Mouse (Mus musculus): ENCODE measurements around the gene Chek2. TPM values are rescaled to one million over a fixed set of nuclear protein-coding genes. Genes with fewer than 3 reads are reported as not detected.
A peak's percentile ranks its signal among the peaks of the same experiment; 100 is the strongest.

The Chek2 gene
- polyA plus RNA-seq, 1 experiment from 2014 or later = 52.7 TPM

DNA sequence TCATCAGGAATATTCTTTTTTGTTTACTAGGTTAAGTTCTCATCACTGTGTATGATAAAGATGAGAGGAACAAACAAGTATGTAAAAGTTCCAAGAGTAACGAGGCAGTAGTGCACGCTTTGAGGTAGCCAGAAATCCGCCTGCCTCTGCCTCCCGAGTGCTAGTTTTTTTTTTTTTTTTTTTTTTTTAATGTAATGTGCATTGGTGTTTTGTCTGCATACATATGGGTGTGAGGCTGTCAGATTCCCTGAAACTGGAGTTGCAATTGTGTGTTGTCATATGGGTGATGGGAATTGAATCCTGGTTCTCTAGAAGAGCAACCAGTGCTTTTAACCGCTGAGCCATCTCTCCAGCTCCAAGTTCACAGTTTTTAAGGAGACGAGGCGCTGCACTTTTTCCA, 39.3 kb downstream of the Chek2 start:
- Histone ChIP-seq H3K9me3 (replicated peaks) (no peaks in the 10 kb centered on the region), H3K4me3 (peak overlapping the region; percentile 82), H3K27me3 (replicated peaks) (no peaks in the 10 kb centered on the region), H3K4me2 (peak overlapping the region; percentile 97), H3K9ac (peak overlapping the region; percentile 84), H3K36me3 (peaks cover 19% of the 10 kb centered on the region), H3K27ac (no peak overlapping the region), H3K4me1 (peaks cover 24% of the 10 kb centered on the region)
- no peak for ATAC-seq
- 58% methylated on average over 7 of the region's 7 CpGs for WGBS (ENCODE audit: insufficient replicate concordance)

DNA sequence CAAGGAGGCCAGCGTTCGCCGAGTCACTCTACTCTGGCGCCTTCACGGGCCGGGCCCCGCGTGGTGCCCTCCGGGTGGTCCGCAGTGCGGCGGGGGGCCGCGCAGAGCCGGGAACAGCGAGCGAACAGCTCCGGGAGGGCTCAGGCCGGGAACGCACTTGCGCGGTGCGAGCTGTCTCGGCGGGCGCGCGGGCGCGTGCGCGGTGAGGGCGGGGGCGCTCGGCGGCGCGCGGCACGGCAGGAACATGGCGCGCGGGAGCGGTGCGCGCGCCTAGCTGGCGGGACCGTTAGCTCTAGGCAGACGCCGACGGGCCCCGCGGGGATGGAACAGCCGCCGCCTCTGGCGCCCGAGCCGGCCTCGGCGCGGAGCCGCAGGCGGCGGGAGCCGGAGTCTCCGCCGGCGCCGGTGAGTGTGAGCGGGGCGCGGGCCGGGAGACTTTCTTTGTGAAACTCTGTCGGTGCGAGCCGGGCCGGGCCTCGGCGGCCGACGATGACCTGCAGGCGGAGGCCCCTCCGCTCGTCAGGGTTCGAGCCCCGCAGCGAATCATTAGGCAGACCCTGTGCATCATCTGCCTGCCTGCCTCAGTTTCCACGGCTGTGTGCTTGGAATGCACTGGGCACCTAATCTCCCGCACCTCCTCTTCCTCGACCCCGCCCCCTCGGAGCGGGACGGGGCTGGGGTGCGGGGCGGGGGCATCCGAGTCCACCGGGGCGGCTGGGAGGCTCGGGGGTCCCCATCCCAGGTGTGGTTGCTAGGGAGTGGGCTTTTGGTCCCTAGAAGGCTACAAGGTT, 40.0 kb downstream of the Chek2 start, which contains the start of gene Ttc28:
TSS of gene Ttc28 (plus strand) at position 220 of the 791 bp plus-strand sequence.
- H3K27ac ChIP-seq = peak within 1 kb of the TSS; percentile 60; the same call in 1 of the 2 replicates
- WGBS (ENCODE audit: insufficient replicate concordance) = 1% methylated on average over 88 of the region's 101 CpGs
- peak; percentile 86 for ATAC-seq
- peak within 1 kb of the TSS; percentile 97 for H3K4me2 ChIP-seq
- peak within 1 kb of the TSS; percentile 82 for H3K4me3 ChIP-seq
- peaks cover 21% of the 10 kb centered on the region for H3K4me1 ChIP-seq
- no peaks in the 10 kb centered on the region for H3K9me3 ChIP-seq (replicated peaks)
- peak within 1 kb of the TSS; percentile 84 for H3K9ac ChIP-seq
- H3K36me3 ChIP-seq = peaks cover 15% of the 10 kb centered on the region
- no peaks in the 10 kb centered on the region for H3K27me3 ChIP-seq (replicated peaks)

DNA sequence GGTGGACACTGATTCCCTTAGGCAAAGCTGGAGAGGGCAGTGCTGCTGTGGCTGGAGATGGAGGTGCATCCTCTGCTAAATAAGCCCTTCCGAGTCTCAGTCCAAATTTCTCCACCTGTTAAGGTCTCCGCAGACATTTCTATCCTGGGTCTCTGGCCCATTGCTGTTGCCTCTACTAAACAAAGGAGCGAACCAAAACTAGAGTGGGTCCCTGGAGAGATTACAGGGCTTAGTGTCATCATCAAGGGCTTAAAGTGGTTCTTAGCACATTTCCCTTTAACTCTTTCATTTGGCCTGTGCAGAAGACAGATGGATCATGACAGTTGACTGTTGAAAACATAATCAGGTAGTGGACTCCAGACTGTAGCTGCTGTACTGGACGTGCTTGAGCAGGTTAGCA, 48.8 kb downstream of the Chek2 start:
- no peak overlapping the region for H3K4me3 ChIP-seq
- no peaks in the 10 kb centered on the region for H3K4me1 ChIP-seq
- H3K27me3 ChIP-seq (replicated peaks) = no peaks in the 10 kb centered on the region
- ATAC-seq = no peak
- no peaks in the 10 kb centered on the region for H3K9me3 ChIP-seq (replicated peaks)
- no peak overlapping the region for H3K27ac ChIP-seq
- WGBS (ENCODE audit: insufficient replicate concordance) = 77% methylated on average over 4 of the region's 4 CpGs
- H3K4me2 ChIP-seq = no peak overlapping the region
- no peak overlapping the region for H3K9ac ChIP-seq
- peaks cover 11% of the 10 kb centered on the region; the same call in 1 of the 2 replicates for H3K36me3 ChIP-seq

DNA sequence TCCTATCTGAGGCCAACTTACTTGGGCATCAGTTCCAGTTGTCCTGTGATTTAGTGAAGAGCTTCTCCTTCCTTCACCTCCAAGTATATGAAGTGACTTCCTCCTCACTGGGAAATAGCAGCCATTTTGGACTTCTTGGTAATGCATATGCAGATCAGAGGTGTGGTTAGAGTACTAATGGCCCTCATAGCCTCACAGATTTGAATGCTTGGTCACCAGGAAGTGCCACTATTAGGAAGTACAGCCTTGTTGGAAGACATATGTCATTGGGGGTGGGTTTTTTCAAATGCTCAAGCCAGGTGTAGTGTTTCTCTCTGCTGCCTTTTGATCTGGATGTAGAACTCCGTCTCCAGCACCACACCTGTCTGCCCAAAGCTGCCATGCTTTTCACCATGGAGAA, 50.2 kb downstream of the Chek2 start:
- H3K27me3 ChIP-seq (replicated peaks) = no peaks in the 10 kb centered on the region
- peaks cover 22% of the 10 kb centered on the region for H3K36me3 ChIP-seq
- WGBS (ENCODE audit: insufficient replicate concordance) = 73% methylated on average over 1 of the region's 1 CpGs
- no peak for ATAC-seq
- no peaks in the 10 kb centered on the region for H3K9me3 ChIP-seq (replicated peaks)
- H3K27ac ChIP-seq = no peak overlapping the region
- H3K9ac ChIP-seq = no peak overlapping the region
- no peak overlapping the region for H3K4me2 ChIP-seq
- H3K4me1 ChIP-seq = no peaks in the 10 kb centered on the region
- no peak overlapping the region for H3K4me3 ChIP-seq

DNA sequence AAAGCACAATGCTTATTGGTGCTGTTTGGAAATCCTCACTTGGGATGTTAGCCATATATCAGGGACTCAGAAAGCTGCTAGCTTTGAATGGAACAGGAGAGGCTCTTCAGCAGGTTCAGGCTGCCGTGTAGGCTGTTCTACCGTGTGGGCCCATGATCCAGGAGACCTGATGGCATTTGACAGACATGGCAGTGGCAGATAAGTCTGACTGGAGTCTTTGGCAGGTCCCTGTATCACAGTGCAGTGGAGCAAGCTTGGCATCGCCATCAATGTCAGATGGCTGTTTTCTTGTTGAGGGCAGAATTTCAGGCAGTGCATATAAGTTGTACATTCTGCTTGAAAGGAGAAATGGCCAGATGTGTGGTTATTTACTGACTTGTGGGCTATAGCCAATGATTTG, 50.8 kb downstream of the Chek2 start:
- Histone ChIP-seq H3K9me3 (replicated peaks) (no peaks in the 10 kb centered on the region), H3K27ac (no peak overlapping the region), H3K4me3 (no peak overlapping the region), H3K4me2 (no peak overlapping the region), H3K4me1 (no peaks in the 10 kb centered on the region), H3K9ac (no peak overlapping the region), H3K27me3 (replicated peaks) (no peaks in the 10 kb centered on the region), H3K36me3 (peaks cover 26% of the 10 kb centered on the region)
- WGBS (ENCODE audit: insufficient replicate concordance) = 79% methylated on average over 3 of the region's 3 CpGs
- no peak for ATAC-seq

DNA sequence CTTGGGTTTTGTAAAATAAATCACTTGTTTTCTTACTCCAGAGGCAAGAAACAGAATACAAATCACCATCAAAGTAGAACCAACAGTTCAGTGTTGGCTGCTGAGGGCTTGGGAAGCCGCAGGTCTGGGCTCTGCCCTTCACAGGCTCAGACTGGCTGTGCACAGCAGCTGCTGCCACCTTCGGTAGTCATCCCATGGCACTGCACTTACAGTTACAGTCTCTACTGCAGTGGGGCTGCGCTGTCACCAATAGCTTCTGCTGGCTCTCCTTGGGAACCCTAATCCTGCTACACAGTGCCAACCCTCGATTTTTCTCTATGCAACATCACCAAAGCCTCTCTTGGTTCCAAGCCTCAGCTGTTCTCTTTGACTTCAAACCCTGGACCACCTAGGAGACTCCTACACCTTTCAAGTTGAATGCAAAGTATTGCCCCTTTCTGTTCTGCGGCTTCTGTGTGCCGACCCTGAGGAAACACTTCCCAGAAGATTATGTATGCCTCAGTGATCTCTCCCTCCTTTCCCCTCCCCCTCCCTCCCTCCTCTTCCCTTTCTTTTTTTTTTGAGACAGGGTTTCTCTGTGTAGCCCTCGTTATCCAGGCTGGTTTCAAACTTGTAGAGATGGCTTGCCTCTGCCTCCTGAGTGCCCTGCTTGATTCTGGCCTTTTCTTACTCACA, 57.5 kb downstream of the Chek2 start:
- 54% methylated on average over 7 of the region's 7 CpGs for WGBS (ENCODE audit: insufficient replicate concordance)
- H3K27ac ChIP-seq = no peak overlapping the region

DNA sequence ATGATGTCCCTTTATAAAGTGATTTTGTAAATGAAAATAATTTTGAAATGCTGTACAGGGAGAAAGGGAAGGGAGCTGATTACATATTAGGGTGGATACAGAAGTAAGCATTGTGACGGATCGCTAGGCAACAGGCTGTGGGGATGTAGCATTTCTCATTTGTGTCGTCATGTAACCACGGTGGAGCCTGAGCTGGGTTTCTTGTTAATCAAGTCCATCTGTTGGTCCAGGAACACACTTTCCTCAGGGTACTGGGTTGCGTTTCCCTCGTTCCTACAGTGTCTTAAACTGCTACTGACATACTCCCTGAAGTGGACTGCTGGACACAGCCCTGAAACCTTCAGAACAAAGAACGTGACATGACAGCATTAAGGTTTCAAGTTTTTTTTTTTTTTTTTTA, 58.4 kb downstream of the Chek2 start:
- peaks cover 23% of the 10 kb centered on the region for H3K36me3 ChIP-seq
- no peak overlapping the region for H3K9ac ChIP-seq
- H3K4me2 ChIP-seq = no peak overlapping the region
- no peaks in the 10 kb centered on the region for H3K27me3 ChIP-seq (replicated peaks)
- 65% methylated on average over 7 of the region's 7 CpGs for WGBS (ENCODE audit: insufficient replicate concordance)
- ATAC-seq = no peak
- H3K9me3 ChIP-seq (replicated peaks) = no peaks in the 10 kb centered on the region
- no peak overlapping the region for H3K4me3 ChIP-seq
- no peaks in the 10 kb centered on the region for H3K4me1 ChIP-seq
- H3K27ac ChIP-seq = no peak overlapping the region

More for the DNA sequence above, 57.5 kb downstream of the Chek2 start:
- no peaks in the 10 kb centered on the region for H3K9me3 ChIP-seq (replicated peaks)
- peaks cover 26% of the 10 kb centered on the region for H3K36me3 ChIP-seq
- no peak overlapping the region for H3K9ac ChIP-seq
- no peaks in the 10 kb centered on the region for H3K4me1 ChIP-seq
- H3K4me3 ChIP-seq = no peak overlapping the region
- ATAC-seq = no peak
- H3K4me2 ChIP-seq = no peak overlapping the region
- no peaks in the 10 kb centered on the region for H3K27me3 ChIP-seq (replicated peaks)

DNA sequence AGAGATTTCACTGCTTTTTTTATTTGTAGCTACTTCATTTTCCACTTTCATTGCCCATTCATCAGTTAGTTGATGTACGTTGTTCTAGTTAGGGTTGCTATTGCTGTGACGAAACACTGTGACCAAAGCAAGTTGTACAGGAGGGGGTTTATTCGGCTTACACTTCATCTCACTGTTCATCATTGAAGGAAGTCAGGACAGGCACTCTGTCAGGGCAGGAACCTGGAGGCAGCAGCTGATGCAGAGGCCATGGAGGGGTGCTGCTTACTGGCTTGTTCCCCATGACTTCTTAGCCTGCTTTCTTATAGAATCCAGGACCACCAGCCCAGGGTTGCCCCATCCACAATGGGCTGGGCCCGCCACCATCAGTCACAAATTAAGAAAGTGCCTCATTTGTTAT, 59.0 kb downstream of the Chek2 start:
- no peaks in the 10 kb centered on the region for H3K27me3 ChIP-seq (replicated peaks)
- H3K9ac ChIP-seq = no peak overlapping the region
- H3K36me3 ChIP-seq = peaks cover 17% of the 10 kb centered on the region
- no peak overlapping the region for H3K27ac ChIP-seq
- no peak overlapping the region for H3K4me2 ChIP-seq
- no peaks in the 10 kb centered on the region for H3K9me3 ChIP-seq (replicated peaks)
- 68% methylated on average over 4 of the region's 4 CpGs for WGBS (ENCODE audit: insufficient replicate concordance)
- ATAC-seq = no peak
- no peak overlapping the region for H3K4me3 ChIP-seq
- no peaks in the 10 kb centered on the region for H3K4me1 ChIP-seq

DNA sequence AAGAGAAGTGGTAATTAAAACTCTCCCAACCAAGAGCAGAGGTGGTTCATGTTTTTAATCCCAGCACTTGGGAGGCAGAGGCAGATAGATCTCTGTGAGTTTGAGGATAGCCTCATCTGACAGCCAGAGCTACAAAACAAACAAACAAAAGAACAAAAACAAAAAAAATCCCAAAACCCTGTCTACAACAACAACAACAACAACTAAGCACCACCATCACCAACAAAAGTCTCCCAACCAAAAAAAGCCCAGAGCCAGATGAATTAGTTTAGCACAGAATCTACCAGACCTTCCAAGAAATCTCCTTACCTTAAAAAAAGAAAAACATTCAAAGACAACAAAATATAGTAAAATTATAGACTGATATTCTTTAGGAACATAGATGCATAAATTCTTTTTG, 60.6 kb downstream of the Chek2 start:
- Histone ChIP-seq H3K4me3 (no peak overlapping the region), H3K4me1 (no peaks in the 10 kb centered on the region), H3K27ac (no peak overlapping the region), H3K27me3 (replicated peaks) (no peaks in the 10 kb centered on the region), H3K9me3 (replicated peaks) (no peaks in the 10 kb centered on the region), H3K36me3 (peaks cover 4% of the 10 kb centered on the region), H3K9ac (no peak overlapping the region), H3K4me2 (no peak overlapping the region)
- ATAC-seq = no peak

DNA sequence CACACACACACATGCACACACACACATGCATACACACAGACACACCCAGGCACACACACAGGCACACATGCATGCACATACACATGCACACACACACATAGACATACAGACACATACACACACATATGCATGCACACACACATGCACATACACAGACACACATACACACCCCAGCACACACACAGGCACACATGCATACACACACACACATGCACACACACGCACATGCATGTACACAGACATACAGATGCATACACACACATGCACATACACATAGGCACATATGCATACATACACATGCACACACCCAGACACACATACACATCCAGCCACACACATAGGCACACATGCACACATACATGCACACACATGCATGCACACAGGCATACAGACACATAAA, 66.9 kb downstream of the Chek2 start:
- Histone ChIP-seq H3K9ac (no peak overlapping the region), H3K36me3 (peaks cover 2% of the 10 kb centered on the region; the same call in 1 of the 2 replicates), H3K4me3 (no peak overlapping the region), H3K4me1 (peaks cover 9% of the 10 kb centered on the region), H3K27me3 (replicated peaks) (no peaks in the 10 kb centered on the region), H3K9me3 (replicated peaks) (no peaks in the 10 kb centered on the region), H3K4me2 (no peak overlapping the region), H3K27ac (no peak overlapping the region)
- ATAC-seq = no peak
- 78% methylated on average over 1 of the region's 1 CpGs for WGBS (ENCODE audit: insufficient replicate concordance)

DNA sequence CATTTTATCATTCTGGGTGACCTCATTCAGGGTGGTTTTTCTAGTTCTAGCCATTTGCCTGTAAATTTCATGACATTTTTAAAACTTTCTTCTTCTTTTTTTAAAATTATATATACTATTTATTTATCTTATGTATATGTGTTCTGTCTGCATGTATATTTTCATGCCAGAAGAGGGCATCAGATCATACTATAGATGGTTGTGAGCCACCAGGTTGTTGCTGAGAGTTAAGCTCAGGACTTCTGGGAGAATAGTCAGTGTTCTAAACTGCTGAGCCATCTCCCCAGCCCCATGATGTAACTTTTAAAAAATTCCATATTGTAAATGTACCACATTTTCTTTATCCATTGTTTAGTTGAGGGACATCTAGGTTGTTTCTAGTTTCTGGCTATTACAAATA, 69.1 kb downstream of the Chek2 start:
- H3K27me3 ChIP-seq (replicated peaks) = no peaks in the 10 kb centered on the region
- H3K36me3 ChIP-seq = peaks cover 2% of the 10 kb centered on the region; the same call in 1 of the 2 replicates
- no peak overlapping the region for H3K9ac ChIP-seq
- no peaks in the 10 kb centered on the region for H3K9me3 ChIP-seq (replicated peaks)
- no peak overlapping the region for H3K27ac ChIP-seq
- H3K4me3 ChIP-seq = no peak overlapping the region
- peaks cover 9% of the 10 kb centered on the region for H3K4me1 ChIP-seq
- no peak overlapping the region for H3K4me2 ChIP-seq
- ATAC-seq = no peak

DNA sequence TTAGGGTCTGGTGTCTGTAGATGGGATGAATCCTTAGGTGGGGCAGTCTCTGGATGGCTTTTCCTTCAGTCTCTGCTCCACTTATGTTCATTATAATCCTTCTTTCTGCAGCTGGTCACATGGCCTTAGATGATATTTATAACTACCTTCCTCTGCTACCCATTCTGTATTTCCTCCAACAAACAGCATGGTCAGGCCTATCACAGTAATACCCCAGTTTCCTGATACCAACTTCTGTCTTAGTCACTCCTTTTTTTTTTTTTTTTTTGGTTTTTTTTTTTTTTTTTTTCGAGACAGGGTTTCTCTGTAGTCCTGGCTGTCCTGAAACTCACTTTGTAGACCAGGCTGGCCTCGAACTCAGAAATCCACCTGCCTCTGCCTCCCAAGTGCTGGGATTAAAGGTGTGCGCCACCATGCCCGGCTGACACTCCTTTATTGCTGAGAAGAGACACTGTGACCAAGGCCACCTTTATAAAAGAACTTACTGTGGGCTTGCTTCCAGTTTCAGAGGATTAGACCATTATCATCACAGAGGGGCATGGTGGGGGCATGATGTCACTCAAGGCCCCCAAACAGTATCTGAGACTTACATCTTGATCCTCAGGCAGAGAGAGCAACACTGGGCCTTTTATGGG, 70.3 kb downstream of the Chek2 start:
- 71% methylated on average over 4 of the region's 4 CpGs for WGBS (ENCODE audit: insufficient replicate concordance)
- ATAC-seq = no peak
- Histone ChIP-seq H3K36me3 (peaks cover 2% of the 10 kb centered on the region; the same call in 1 of the 2 replicates), H3K4me2 (no peak overlapping the region), H3K27ac (no peak overlapping the region), H3K4me1 (peaks cover 9% of the 10 kb centered on the region), H3K27me3 (replicated peaks) (no peaks in the 10 kb centered on the region), H3K4me3 (no peak overlapping the region), H3K9ac (no peak overlapping the region), H3K9me3 (replicated peaks) (no peaks in the 10 kb centered on the region)
